Mouse (Mus musculus) adipocyte (in vitro differentiated cells): Measurements from ENCODE around the gene Tex14.
"Not testable (repeated sequence)": the region's sequence is repeated elsewhere in the genome, so short reads cannot be mapped to it uniquely, and the experiment has no call there.

Source experiments
- DNase-seq: peaks from one replicate; pipeline ENCODE4 v3.0.0-alpha.2; 2016; ENCODE audit warnings: low spot score

Tex14 gene

GRCm38 (mm10) chr11:87448476-87449199 lies 43.8 kb downstream of the Tex14 start:
- peak; percentile 58 for DNase-seq

- no peak for DNase-seq
These were observed 44.3 kb downstream of the Tex14 start for GRCm38 (mm10) chr11:87449200-87449547.

GRCm38 (mm10) chr11:87449847-87450246 lies 45.0 kb downstream of the Tex14 start:
- not testable (repeated sequence) for DNase-seq

GRCm38 (mm10) chr11:87452779-87453178 lies 47.9 kb downstream of the Tex14 start:
- DNase-seq: not testable (repeated sequence)

- DNase-seq: no peak
These were observed 48.6 kb downstream of the Tex14 start for GRCm38 (mm10) chr11:87453216-87454034.

GRCm38 (mm10) chr11:87454035-87454690 lies 49.3 kb downstream of the Tex14 start:
- DNase-seq: no peak

- no peak for DNase-seq
These were observed 50.7 kb downstream of the Tex14 start for GRCm38 (mm10) chr11:87455573-87455972.

GRCm38 (mm10) chr11:87455984-87456383 lies 51.1 kb downstream of the Tex14 start:
- no peak for DNase-seq

- no peak for DNase-seq
These were observed 55.7 kb downstream of the Tex14 start for GRCm38 (mm10) chr11:87460566-87460965.

- peak; percentile 60 for DNase-seq
These were observed 57.1 kb downstream of the Tex14 start for GRCm38 (mm10) chr11:87461780-87462460.

GRCm38 (mm10) chr11:87462461-87463242 lies 57.8 kb downstream of the Tex14 start:
- peak; percentile 52 for DNase-seq

GRCm38 (mm10) chr11:87463243-87463540 lies 58.3 kb downstream of the Tex14 start:
- no peak for DNase-seq

GRCm38 (mm10) chr11:87463792-87464430 lies 59.0 kb downstream of the Tex14 start:
- DNase-seq: not testable (repeated sequence)

- DNase-seq: no peak
These were observed 61.2 kb downstream of the Tex14 start for GRCm38 (mm10) chr11:87465990-87466593.

GRCm38 (mm10) chr11:87467491-87468277 lies 62.8 kb downstream of the Tex14 start:
- no peak for DNase-seq

- no peak for DNase-seq
These were observed 63.4 kb downstream of the Tex14 start for GRCm38 (mm10) chr11:87468278-87468655.

- no peak for DNase-seq
These were observed 63.9 kb downstream of the Tex14 start for GRCm38 (mm10) chr11:87468706-87469315.

GRCm38 (mm10) chr11:87470807-87471698 lies 66.2 kb downstream of the Tex14 start:
- peak; percentile 53 for DNase-seq

- DNase-seq: not testable (repeated sequence)
These were observed 66.8 kb downstream of the Tex14 start for GRCm38 (mm10) chr11:87471699-87471997.
